Mouse (Mus musculus): Measurements from ENCODE around the gene Dmc1. TPM values are rescaled to one million over a fixed set of nuclear protein-coding genes. Genes with fewer than 3 reads are reported as not detected.

Dmc1 gene
- total RNA-seq (2021), result under 1 TPM in 1 of 2 experiments, not detected in 1; 0.20 TPM
- long read RNA-seq, experiment 1, result 0 reads
- long read RNA-seq, experiment 2, result 0 reads

GRCm38 (mm10) chr15:79604990-79605665 lies at the start of gene Dmc1:
Gene Dmc1 (minus strand): TSS chr15:79605109.
- DNase-seq, result peak; percentile 59

GRCm38 (mm10) chr15:79651481-79651880 lies 46.6 kb upstream of the Dmc1 start:
- DNase-seq, result no peak
- intact Hi-C loops (cut with DNase I; ENCODE audit: low total_unique reads), result no loop called here

More at GRCm38 (mm10) chr15:79604990-79605665, at the start of gene Dmc1:
- intact Hi-C loops (cut with DNase I; ENCODE audit: low total_unique reads), result loop anchor here (10.0 kb wide), 1 partner anchor 110 kb away; no protein-coding TSS in a partner anchor

- no peak for DNase-seq
- intact Hi-C loops (cut with DNase I; ENCODE audit: low total_unique reads), result no loop called here
Measured at GRCm38 (mm10) chr15:79650569-79650968, 45.7 kb upstream of the Dmc1 start.

- intact Hi-C loops (cut with DNase I; ENCODE audit: low total_unique reads), result no loop called here
- DNase-seq, result no peak
Measured at GRCm38 (mm10) chr15:79648130-79648529, 43.2 kb upstream of the Dmc1 start.

- intact Hi-C loops (cut with DNase I; ENCODE audit: low total_unique reads), result no loop called here
- DNase-seq, result no peak
Measured at GRCm38 (mm10) chr15:79645483-79645882, 40.6 kb upstream of the Dmc1 start.

GRCm38 (mm10) chr15:79641135-79641817 lies 36.4 kb upstream of the Dmc1 start:
- intact Hi-C loops (cut with DNase I; ENCODE audit: low total_unique reads), result no loop called here
- no peak for DNase-seq

- no peak for DNase-seq
- intact Hi-C loops (cut with DNase I; ENCODE audit: low total_unique reads), result no loop called here
Measured at GRCm38 (mm10) chr15:79630471-79630870, 25.6 kb upstream of the Dmc1 start.

- no peak for DNase-seq
- intact Hi-C loops (cut with DNase I; ENCODE audit: low total_unique reads), result no loop called here
Measured at GRCm38 (mm10) chr15:79619770-79620414, 15.0 kb upstream of the Dmc1 start.

GRCm38 (mm10) chr15:79618456-79618855 lies 13.5 kb upstream of the Dmc1 start:
- no peak for DNase-seq
- intact Hi-C loops (cut with DNase I; ENCODE audit: low total_unique reads), result no loop called here

GRCm38 (mm10) chr15:79617135-79617534 lies 12.2 kb upstream of the Dmc1 start:
- DNase-seq, result no peak
- intact Hi-C loops (cut with DNase I; ENCODE audit: low total_unique reads), result no loop called here

GRCm38 (mm10) chr15:79616729-79617128 lies 11.8 kb upstream of the Dmc1 start:
- intact Hi-C loops (cut with DNase I; ENCODE audit: low total_unique reads), result no loop called here
- no peak for DNase-seq

- intact Hi-C loops (cut with DNase I; ENCODE audit: low total_unique reads), result no loop called here
- DNase-seq, result no peak
Measured at GRCm38 (mm10) chr15:79615501-79615900, 10.6 kb upstream of the Dmc1 start.

- intact Hi-C loops (cut with DNase I; ENCODE audit: low total_unique reads), result loop anchor here (10.0 kb wide), 1 partner anchor 114 kb away; no protein-coding TSS in a partner anchor
Measured at GRCm38 (mm10) chr15:79609226-79609625, 4.3 kb upstream of the Dmc1 start.

GRCm38 (mm10) chr15:79608214-79608613 lies 3.3 kb upstream of the Dmc1 start:
- no peak for DNase-seq
- intact Hi-C loops (cut with DNase I; ENCODE audit: low total_unique reads), result loop anchor here (10.0 kb wide), 1 partner anchor 113 kb away; no protein-coding TSS in a partner anchor

More at GRCm38 (mm10) chr15:79609226-79609625, 4.3 kb upstream of the Dmc1 start:
- no peak for DNase-seq

GRCm38 (mm10) chr15:79607757-79608156 lies 2.8 kb upstream of the Dmc1 start:
- intact Hi-C loops (cut with DNase I; ENCODE audit: low total_unique reads), result loop anchor here (10.0 kb wide), 1 partner anchor 113 kb away; no protein-coding TSS in a partner anchor
- DNase-seq, result no peak

GRCm38 (mm10) chr15:79606161-79606560 lies 1.3 kb upstream of the Dmc1 start:
- no peak for DNase-seq
- intact Hi-C loops (cut with DNase I; ENCODE audit: low total_unique reads), result loop anchor here (10.0 kb wide), 1 partner anchor 111 kb away; no protein-coding TSS in a partner anchor

GRCm38 (mm10) chr15:79600176-79600575 lies 4.7 kb downstream of the Dmc1 start:
- no peak for DNase-seq
- intact Hi-C loops (cut with DNase I; ENCODE audit: low total_unique reads), result loop anchor here (10.0 kb wide), 1 partner anchor 105 kb away; no protein-coding TSS in a partner anchor

GRCm38 (mm10) chr15:79598715-79599114 lies 6.2 kb downstream of the Dmc1 start:
- no peak for DNase-seq
- intact Hi-C loops (cut with DNase I; ENCODE audit: low total_unique reads), result no loop called here

- intact Hi-C loops (cut with DNase I; ENCODE audit: low total_unique reads), result no loop called here
Measured at GRCm38 (mm10) chr15:79581581-79581980, 23.3 kb downstream of the Dmc1 start.

More at GRCm38 (mm10) chr15:79581581-79581980, 23.3 kb downstream of the Dmc1 start:
- DNase-seq, result no peak
